Mouse (Mus musculus): ENCODE measurements around the gene Lipo3.
"Not testable (repeated sequence)": the region's sequence is repeated elsewhere in the genome, so short reads cannot be mapped to it uniquely, and the experiment has no call there.

DNA sequence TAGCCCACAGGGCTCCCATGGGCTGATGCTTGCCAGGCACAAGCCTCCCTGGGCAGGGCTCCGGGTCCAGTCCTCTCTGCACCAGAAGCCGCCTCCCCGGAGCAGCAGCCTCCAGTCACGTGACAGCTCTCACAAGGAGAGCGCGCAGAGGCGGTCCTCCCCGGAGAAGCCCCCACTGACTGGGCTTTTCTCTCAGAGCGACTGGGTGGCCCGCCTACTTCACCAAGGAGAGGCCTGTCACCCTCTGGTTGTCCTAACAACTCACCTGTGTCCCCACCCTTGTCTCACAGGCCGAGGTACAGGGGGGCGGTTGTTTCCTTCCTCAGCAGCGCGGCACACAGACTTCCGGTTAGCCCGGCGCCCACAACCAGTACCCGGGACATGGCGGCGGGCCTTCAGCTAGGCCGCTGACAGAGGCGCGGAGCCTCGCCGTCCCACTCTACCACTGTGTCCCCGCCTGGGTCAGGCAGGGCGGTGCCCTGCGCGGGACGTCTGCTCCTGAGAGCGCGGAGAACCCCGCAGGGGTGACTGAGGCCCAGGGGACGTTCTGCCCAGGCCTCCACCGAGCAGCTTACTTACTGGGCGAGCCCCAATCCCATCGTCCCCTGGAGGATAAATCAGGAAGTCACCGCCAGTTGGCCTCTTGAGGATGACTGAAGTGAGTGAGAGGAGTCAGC is 172.0 kb downstream of the Lipo3 start:
- TF ChIP-seq CTCF, POLR2A (IDR thresholded peaks at IDR 0.05; ENCODE audit: extremely low read depth, insufficient read depth, low read length): not testable (repeated sequence)
